Mouse (Mus musculus) liver, adult 2 months (tissue): Measurements from ENCODE around the gene Stxbp3. TPM values are rescaled to one million over a fixed set of nuclear protein-coding genes. Genes with fewer than 3 reads are reported as not detected.

Experiments
- DNase-seq: peaks from one replicate; pipeline ENCODE4 v3.0.0-alpha.2; 2011; ENCODE audit warnings: low read depth, low spot score; ENCODE audit errors: extremely low read depth
- H3K27ac ChIP-seq: fragments of 200-500 bp; replicated peaks from 2 replicates; pipeline ENCODE4 v1.5.1; 2012; ENCODE audit warnings: low read depth, mild to moderate bottlenecking, control low read depth, inconsistent platforms, low read length; ENCODE audit not compliant: insufficient read depth
- H3K27me3 ChIP-seq: fragments of 200-500 bp; 2 replicates; pipeline ENCODE4 v1.6.1; 2012; ENCODE audit warnings: mild to moderate bottlenecking, moderate library complexity, low read length, inconsistent platforms; ENCODE audit not compliant: control insufficient read depth, insufficient read depth
- H3K36me3 ChIP-seq: fragments of 200-500 bp; 2 replicates; pipeline ENCODE4 v1.6.1; 2012; ENCODE audit warnings: low read length, inconsistent platforms; ENCODE audit not compliant: control insufficient read depth, insufficient read depth
- H3K4me1 ChIP-seq: fragments of 200-500 bp; 2 replicates; pipeline ENCODE4 v1.6.1; 2011; ENCODE audit warnings: low read length; ENCODE audit not compliant: control insufficient read depth, insufficient read depth
- H3K4me3 ChIP-seq: fragments of 200-500 bp; 2 replicates; pipeline ENCODE4 v1.5.1; 2011; ENCODE audit warnings: low read depth, mild to moderate bottlenecking, control low read depth, low read length, moderate library complexity; ENCODE audit not compliant: insufficient read depth
- H3K79me2 ChIP-seq: fragments of 200-500 bp; 2 replicates; pipeline ENCODE4 v1.6.1; 2012; ENCODE audit warnings: inconsistent platforms, mild to moderate bottlenecking, low read length, moderate library complexity; ENCODE audit not compliant: control insufficient read depth, insufficient read depth
- H3K9ac ChIP-seq: fragments of 200-500 bp; 2 replicates; pipeline ENCODE4 v1.6.1; 2012; ENCODE audit warnings: low read depth, mild to moderate bottlenecking, control low read depth, inconsistent platforms, low read length
- CTCF ChIP-seq: fragments of 200-500 bp; IDR thresholded peaks from 2 replicates; pipeline ENCODE4 v1.5.1; 2011; ENCODE audit warnings: low read depth, low read length, control low read depth
- POLR2A ChIP-seq: fragments of 200-500 bp; IDR thresholded peaks from 2 replicates; pipeline ENCODE4 v1.6.1; 2011; ENCODE audit warnings: low read length, control low read depth; ENCODE audit not compliant: insufficient read depth; ENCODE audit errors: extremely low read depth
- WGBS: fragments of 180-500 bp; shearing (Covaris S2); methylation state at CpG from one replicate; pipeline ENCODE4 v1.1.7; 2018; 5-methylcytosine and 5-hydroxymethylcytosine counted together
- polyA plus RNA-seq: library from polyadenylated mRNA; depleted of rRNA; stranded (reverse); fragments of >200 nt; gene quantifications from 2 replicates; pipeline ENCODE4 v1.2.3, GENCODE M21; 2012
- total RNA-seq: library from RNA; depleted of rRNA; stranded (reverse); fragments of >200 nt; gene quantifications from 2 replicates; pipeline ENCODE4 v1.2.3, GENCODE M21; 2014

The Stxbp3 gene
- total and polyA plus RNA-seq, 2 experiments, result 6.0 to 34.3 TPM

- DNase-seq, result no peak
- H3K79me2 ChIP-seq, result no peaks in the 10 kb centered on the region
- H3K4me1 ChIP-seq, result peaks cover 2% of the 10 kb centered on the region; the same call in 1 of the 2 replicates
- H3K4me3 ChIP-seq, result no peak overlapping the region
- no peak overlapping the region for H3K27ac ChIP-seq
- whole genome bisulfite sequencing, result 75% methylated on average over 3 of the region's 3 CpGs
- H3K27me3 ChIP-seq, result no peaks in the 10 kb centered on the region
- no peaks in the 10 kb centered on the region for H3K36me3 ChIP-seq
- no peak overlapping the region for H3K9ac ChIP-seq
- TF ChIP-seq CTCF (no peak), POLR2A (no peak)
Measured at GRCm38 (mm10) chr3:108846616-108847015, 6.3 kb upstream of the Stxbp3 start.

GRCm38 (mm10) chr3:108844521-108844920 lies 4.2 kb upstream of the Stxbp3 start:
- H3K4me1 ChIP-seq, result no peaks in the 10 kb centered on the region
- 78% methylated on average over 5 of the region's 5 CpGs for WGBS
- DNase-seq, result no peak
- no peaks in the 10 kb centered on the region for H3K27me3 ChIP-seq
- no peak overlapping the region for H3K27ac ChIP-seq
- no peak overlapping the region for H3K9ac ChIP-seq
- H3K36me3 ChIP-seq, result no peaks in the 10 kb centered on the region
- peaks cover 3% of the 10 kb centered on the region; the same call in 1 of the 2 replicates for H3K79me2 ChIP-seq
- H3K4me3 ChIP-seq, result no peak overlapping the region
- no peak for TF ChIP-seq POLR2A
- no peak for TF ChIP-seq CTCF

- TF ChIP-seq POLR2A, result no peak
- no peak for TF ChIP-seq CTCF
- H3K4me1 ChIP-seq, result peaks cover 2% of the 10 kb centered on the region; the same call in 1 of the 2 replicates
- no peak overlapping the region for H3K4me3 ChIP-seq
- no peak overlapping the region for H3K9ac ChIP-seq
- no peak for DNase-seq
- H3K27me3 ChIP-seq, result no peaks in the 10 kb centered on the region
- H3K36me3 ChIP-seq, result no peaks in the 10 kb centered on the region
- H3K79me2 ChIP-seq, result peaks cover 3% of the 10 kb centered on the region; the same call in 1 of the 2 replicates
- 77% methylated on average over 6 of the region's 6 CpGs for WGBS
- no peak overlapping the region for H3K27ac ChIP-seq
Measured at GRCm38 (mm10) chr3:108844026-108844425, 3.7 kb upstream of the Stxbp3 start.

- TF ChIP-seq POLR2A (no peak), CTCF (no peak)
- Histone ChIP-seq H3K9ac (no peak overlapping the region), H3K79me2 (peaks cover 14% of the 10 kb centered on the region; the same call in 1 of the 2 replicates), H3K27me3 (no peaks in the 10 kb centered on the region), H3K27ac (no peak overlapping the region), H3K4me1 (peaks cover 4% of the 10 kb centered on the region; the same call in 1 of the 2 replicates), H3K36me3 (no peaks in the 10 kb centered on the region; the same call in 1 of the 2 replicates), H3K4me3 (no peak overlapping the region)
- WGBS, result 57% methylated on average over 4 of the region's 4 CpGs
- DNase-seq, result no peak
Measured at GRCm38 (mm10) chr3:108840716-108841054, 359 bp upstream of the Stxbp3 start.

GRCm38 (mm10) chr3:108839647-108839999 lies 703 bp downstream of the Stxbp3 start:
- 4% methylated on average over 8 of the region's 8 CpGs for WGBS
- peak overlapping the region; percentile 76 for H3K9ac ChIP-seq
- TF ChIP-seq POLR2A, result no peak
- peak overlapping the region; percentile 73 for H3K4me3 ChIP-seq
- peaks cover 4% of the 10 kb centered on the region; the same call in 1 of the 2 replicates for H3K4me1 ChIP-seq
- H3K27ac ChIP-seq, result peak overlapping the region; percentile 80
- no peak for DNase-seq
- H3K79me2 ChIP-seq, result peaks cover 14% of the 10 kb centered on the region; the same call in 1 of the 2 replicates
- H3K27me3 ChIP-seq, result no peaks in the 10 kb centered on the region
- H3K36me3 ChIP-seq, result no peaks in the 10 kb centered on the region; the same call in 1 of the 2 replicates

- peaks cover 18% of the 10 kb centered on the region for H3K79me2 ChIP-seq
- H3K9ac ChIP-seq, result no peak overlapping the region
- H3K4me3 ChIP-seq, result no peak overlapping the region
- WGBS, result 77% methylated on average over 7 of the region's 7 CpGs
- H3K4me1 ChIP-seq, result peaks cover 4% of the 10 kb centered on the region; the same call in 1 of the 2 replicates
- no peak for DNase-seq
- no peaks in the 10 kb centered on the region for H3K27me3 ChIP-seq
- H3K27ac ChIP-seq, result no peak overlapping the region
- no peaks in the 10 kb centered on the region; the same call in 1 of the 2 replicates for H3K36me3 ChIP-seq
- TF ChIP-seq CTCF (no peak), POLR2A (no peak)
Measured at GRCm38 (mm10) chr3:108838980-108839379, 1.3 kb downstream of the Stxbp3 start.
